Comparison of ENCODE assay signal across 9 mouse cellular contexts in the genomic region with DNA sequence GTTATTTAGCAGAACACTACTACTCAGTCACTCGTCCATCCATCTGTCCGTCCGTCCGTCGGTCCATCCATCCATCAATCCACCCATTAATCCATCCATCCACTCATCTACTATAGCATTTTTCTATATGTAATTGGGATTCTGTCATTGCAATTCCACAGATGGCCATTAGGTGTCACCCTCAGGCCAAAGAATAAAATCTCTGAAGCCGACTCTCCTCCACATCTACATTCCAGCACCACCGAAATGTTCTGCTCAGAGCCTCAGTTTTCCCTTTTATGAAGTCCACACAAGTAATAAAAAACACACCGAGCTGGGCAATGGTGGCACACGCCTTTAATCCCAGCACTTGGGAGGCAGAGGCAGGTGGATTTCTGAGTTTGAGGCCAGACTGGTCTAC. TPM values are rescaled to one million over a fixed set of nuclear protein-coding genes. Genes with fewer than 3 reads are reported as not detected.
A peak's percentile ranks its signal among the peaks of the same experiment; 100 is the strongest.
DNase-seq lines count a peak whose midpoint lies in the region; ATAC-seq and TF ChIP-seq lines count a peak whose summit lies in the region.
"Had no signal": no experiment of that assay in that cellular context is flagged by ENCODE, and none has a peak within 500 bp of the region (broad histone marks: within the 10 kb centered on the region; RNA-seq: fewer than 3 reads in every experiment).

No protein-coding gene starts in this region.

- no peaks in the 10 kb centered on the region for H3K79me2 ChIP-seq in liver, adult 2 months (ENCODE audit: control insufficient read depth, insufficient read depth, low read length)

- no peak for TF ChIP-seq POLR2A in cerebellum, adult 2 months (IDR thresholded peaks at IDR 0.05; ENCODE audit: borderline replicate concordance, insufficient read depth, low read length)
- TF ChIP-seq POLR2A in liver, adult 2 months (IDR thresholded peaks at IDR 0.05; ENCODE audit: extremely low read depth, insufficient read depth, low read length) = no peak
- TF ChIP-seq POLR2A in brain, embryonic 14.5 days (IDR thresholded peaks at IDR 0.05; ENCODE audit: borderline replicate concordance, extremely low read depth, insufficient read depth, insufficient read length, poor library complexity, severe bottlenecking) = no peak

- 1% methylated on average over 9 of the region's 9 CpGs for WGBS in cerebellum, adult 2 months
- 2% methylated on average over 9 of the region's 9 CpGs for WGBS in liver, adult 2 months
- WGBS in liver, embryonic 11.5 days = 2% methylated on average over 9 of the region's 9 CpGs
- WGBS in heart, embryonic 16.5 days = 2% methylated on average over 9 of the region's 9 CpGs

- no peak for ATAC-seq in liver, embryonic 11.5 days (replicated peaks; ENCODE audit: low FRiP score)
- no peak for ATAC-seq in heart, embryonic 16.5 days (replicated peaks; ENCODE audit: extremely low read depth, insufficient read depth, low FRiP score)

- H3K27me3 ChIP-seq in cerebellum, adult 2 months (ENCODE audit: control insufficient read depth, insufficient read depth, low read length) = no peaks in the 10 kb centered on the region
- no peaks in the 10 kb centered on the region for H3K27me3 ChIP-seq in liver, adult 2 months (ENCODE audit: control insufficient read depth, insufficient read depth, low read length)
- H3K27me3 ChIP-seq in liver, embryonic 11.5 days (replicated peaks; ENCODE audit: control insufficient read depth, insufficient read depth, low read length) = peaks cover 40% of the 10 kb centered on the region
- 0 out of 2 replicates have a peak, but pooled peaks cover 7% of the 10 kb centered on the region for H3K27me3 ChIP-seq in heart, embryonic 16.5 days (ENCODE audit: control insufficient read depth, insufficient read depth, low read length)

- H3K36me3 ChIP-seq in liver, adult 2 months (ENCODE audit: control insufficient read depth, insufficient read depth, low read length) = no peaks in the 10 kb centered on the region
- H3K36me3 ChIP-seq in liver, embryonic 11.5 days (ENCODE audit: control insufficient read depth, insufficient read depth, low read length) = no peaks in the 10 kb centered on the region
- H3K36me3 ChIP-seq in heart, embryonic 16.5 days (ENCODE audit: control insufficient read depth, insufficient read depth) = no peaks in the 10 kb centered on the region

- peak; percentile 70; the same call in 1 of the 2 replicates for TF ChIP-seq CTCF in cerebellum, adult 2 months (IDR thresholded peaks at IDR 0.05; ENCODE audit: borderline replicate concordance, insufficient read depth, low read depth, low read length)
- peak; percentile 59 for TF ChIP-seq CTCF in liver, adult 2 months (IDR thresholded peaks at IDR 0.05; ENCODE audit: low read depth, low read length)
- peak; percentile 74; the same call in 1 of the 2 replicates for TF ChIP-seq CTCF in brain, embryonic 14.5 days (IDR thresholded peaks at IDR 0.05; ENCODE audit: borderline replicate concordance, extremely low read depth, insufficient read depth, insufficient read length)

- H3K4me2 ChIP-seq in liver, embryonic 11.5 days = no peak overlapping the region
- peak overlapping the region; percentile 36; the same call in 1 of the 2 replicates for H3K4me2 ChIP-seq in heart, embryonic 16.5 days (ENCODE audit: low read depth, low read length)

- H3K9ac ChIP-seq in liver, adult 2 months (ENCODE audit: low read depth, low read length) = no peak overlapping the region
- H3K9ac ChIP-seq in liver, embryonic 11.5 days (ENCODE audit: low read depth, low read length) = no peak overlapping the region
- peak overlapping the region; percentile 86 for H3K9ac ChIP-seq in heart, embryonic 16.5 days (ENCODE audit: low read length)

- no peak overlapping the region for H3K27ac ChIP-seq in cerebellum, adult 2 months (ENCODE audit: insufficient read depth, low read length)
- no peak overlapping the region for H3K27ac ChIP-seq in liver, adult 2 months (replicated peaks; ENCODE audit: insufficient read depth, low read depth, low read length)
- H3K27ac ChIP-seq in liver, embryonic 11.5 days (ENCODE audit: low read depth, low read length) = no peak overlapping the region
- H3K27ac ChIP-seq in heart, embryonic 16.5 days (ENCODE audit: low read length) = peak overlapping the region; percentile 96

- peaks cover 5% of the 10 kb centered on the region for H3K4me1 ChIP-seq in cerebellum, adult 2 months (ENCODE audit: control insufficient read depth, insufficient read depth, low read length)
- 0 out of 2 replicates have a peak, but pooled peaks cover 1% of the 10 kb centered on the region for H3K4me1 ChIP-seq in liver, adult 2 months (ENCODE audit: control insufficient read depth, insufficient read depth, low read length)
- H3K4me1 ChIP-seq in liver, embryonic 11.5 days (replicated peaks; ENCODE audit: control insufficient read depth, insufficient read depth, low read length) = peaks cover 15% of the 10 kb centered on the region
- peaks cover 42% of the 10 kb centered on the region for H3K4me1 ChIP-seq in heart, embryonic 16.5 days (ENCODE audit: control insufficient read depth, insufficient read depth, low read length)

- peak in 1 of 2 experiments; percentile 72 for DNase-seq in cerebellum, adult 2 months
- no peak for DNase-seq in cerebellum, adult 11-12 months
- DNase-seq in liver, adult 2 months (ENCODE audit: extremely low read depth, low read depth, low spot score) = no peak
- DNase-seq in liver, embryonic 11.5 days (ENCODE audit: low spot score) = no peak
- peak; percentile 74 for DNase-seq in brain, embryonic 14.5 days (ENCODE audit: low read depth)
- peak; percentile 69 for DNase-seq in lung, postnatal 25 days (ENCODE audit: low spot score)
- peak; percentile 76 for DNase-seq in thymus, postnatal 4 days

- H3K9me3 ChIP-seq in liver, embryonic 11.5 days (ENCODE audit: control insufficient read depth, low read length) = no peaks in the 10 kb centered on the region
- H3K9me3 ChIP-seq in heart, embryonic 16.5 days (replicated peaks; ENCODE audit: control insufficient read depth, low read length) = no peaks in the 10 kb centered on the region

- no peak overlapping the region for H3K4me3 ChIP-seq in cerebellum, adult 2 months (replicated peaks; ENCODE audit: insufficient read depth, low read depth, low read length)
- H3K4me3 ChIP-seq in liver, adult 2 months (ENCODE audit: insufficient read depth, low read depth, low read length) = no peak overlapping the region
- no peak overlapping the region for H3K4me3 ChIP-seq in liver, embryonic 11.5 days (ENCODE audit: low read depth, low read length)
- no peak overlapping the region for H3K4me3 ChIP-seq in heart, embryonic 16.5 days (ENCODE audit: low read length)

RNA-seq across cellular contexts. Expression of gene Nmrk2, which starts 3.6 kb away (rescaled TPM):
- 0.16 and 0.33 TPM in 2 replicates for polyA plus RNA-seq in cerebellum, adult 2 months (2012; rRNA removed)
- total RNA-seq in liver, adult 2 months (2014; rRNA removed) = 0.09 TPM in 1 of 2 replicates, not detected in the other
- polyA plus RNA-seq in liver, adult 2 months (2012; rRNA removed) = not detected in 2 replicates
- not detected in 2 replicates for polyA plus RNA-seq in liver, embryonic 11.5 days (2014; fragmentation: Nextera tagmentation; extraction: Ambion mirVana)
- 0.18 and 0.21 TPM in 2 replicates for polyA plus RNA-seq in brain, embryonic 14.5 days (2012; rRNA removed)
- polyA plus RNA-seq in heart, embryonic 16.5 days (2015; fragmentation: Nextera tagmentation; extraction: Ambion mirVana) = 11.9 and 14.6 TPM in 2 replicates
- polyA plus RNA-seq: neural tube, embryonic 14.5 days had no signal

RNA-seq across cellular contexts. Expression of gene 4930442H23Rik, which starts 14.6 kb away (rescaled TPM):
- polyA plus RNA-seq in cerebellum, adult 2 months (2012; rRNA removed) = not detected in 2 replicates
- total RNA-seq in liver, adult 2 months (2014; rRNA removed) = not detected in 2 replicates
- not detected in 2 replicates for polyA plus RNA-seq in liver, adult 2 months (2012; rRNA removed)
- not detected in 2 replicates for polyA plus RNA-seq in liver, embryonic 11.5 days (2014; fragmentation: Nextera tagmentation; extraction: Ambion mirVana)
- polyA plus RNA-seq in brain, embryonic 14.5 days (2012; rRNA removed) = not detected in 2 replicates
- 0.11 TPM in 2 replicates for polyA plus RNA-seq in heart, embryonic 16.5 days (2015; fragmentation: Nextera tagmentation; extraction: Ambion mirVana)
- polyA plus RNA-seq: neural tube, embryonic 14.5 days had no signal

RNA-seq across cellular contexts. Expression of gene Dapk3, which starts 15.4 kb away (rescaled TPM):
- 70.7 and 73.0 TPM in 2 replicates for polyA plus RNA-seq in cerebellum, adult 2 months (2012; rRNA removed)
- 14.1 and 16.0 TPM in 2 replicates for total RNA-seq in liver, adult 2 months (2014; rRNA removed)
- 42.5 and 44.2 TPM in 2 replicates for polyA plus RNA-seq in liver, adult 2 months (2012; rRNA removed)
- polyA plus RNA-seq in liver, embryonic 11.5 days (2014; fragmentation: Nextera tagmentation; extraction: Ambion mirVana) = 44.5 and 45.6 TPM in 2 replicates
- 82.3 and 88.4 TPM in 2 replicates for polyA plus RNA-seq in brain, embryonic 14.5 days (2012; rRNA removed)
- 33.9 and 40.2 TPM in 2 replicates for polyA plus RNA-seq in heart, embryonic 16.5 days (2015; fragmentation: Nextera tagmentation; extraction: Ambion mirVana)

RNA-seq across cellular contexts. Expression of gene Eef2, which starts 21.8 kb away (rescaled TPM):
- 1,163 and 1,164 TPM in 2 replicates for polyA plus RNA-seq in cerebellum, adult 2 months (2012; rRNA removed)
- 812 and 946 TPM in 2 replicates for total RNA-seq in liver, adult 2 months (2014; rRNA removed)
- 1,151 and 1,204 TPM in 2 replicates for polyA plus RNA-seq in liver, adult 2 months (2012; rRNA removed)
- 626 and 647 TPM in 2 replicates for polyA plus RNA-seq in liver, embryonic 11.5 days (2014; fragmentation: Nextera tagmentation; extraction: Ambion mirVana)
- 1,504 and 1,952 TPM in 2 replicates for polyA plus RNA-seq in brain, embryonic 14.5 days (2012; rRNA removed)
- 435 and 443 TPM in 2 replicates for polyA plus RNA-seq in heart, embryonic 16.5 days (2015; fragmentation: Nextera tagmentation; extraction: Ambion mirVana)

RNA-seq across cellular contexts. Expression of gene Pias4, which starts 30.5 kb away (rescaled TPM):
- polyA plus RNA-seq in cerebellum, adult 2 months (2012; rRNA removed) = 34.8 and 36.0 TPM in 2 replicates
- 8.9 and 10.1 TPM in 2 replicates for total RNA-seq in liver, adult 2 months (2014; rRNA removed)
- polyA plus RNA-seq in liver, adult 2 months (2012; rRNA removed) = 17.8 and 22.7 TPM in 2 replicates
- 41.2 and 50.9 TPM in 2 replicates for polyA plus RNA-seq in liver, embryonic 11.5 days (2014; fragmentation: Nextera tagmentation; extraction: Ambion mirVana)
- polyA plus RNA-seq in brain, embryonic 14.5 days (2012; rRNA removed) = 38.4 and 47.8 TPM in 2 replicates
- 34.7 and 37.5 TPM in 2 replicates for polyA plus RNA-seq in heart, embryonic 16.5 days (2015; fragmentation: Nextera tagmentation; extraction: Ambion mirVana)

Comparison
In these comparisons a context has a peak if more than half of its experiments do, and no peak if none do; other contexts are left out.
1. DNase-seq: peak in brain, embryonic 14.5 days (single experiment), lung, postnatal 25 days (single experiment) and thymus, postnatal 4 days (single experiment); none in cerebellum, adult 11-12 months (single experiment), liver, adult 2 months (single experiment) and liver, embryonic 11.5 days (single experiment).
2. Peak in every context shown above with its lines, with median percentiles within 50 percentile points of each other: CTCF ChIP-seq.